Mouse (Mus musculus) megakaryocyte, embryonic 14.5 days (primary cell): ENCODE results near the gene Chl1. TPM values are rescaled to one million over a fixed set of nuclear protein-coding genes. Genes with fewer than 3 reads are reported as not detected.

Experiments used
- H3K27me3 ChIP-seq: replicated peaks from 2 replicates; pipeline ENCODE3; 2012; ENCODE audit warnings: inconsistent platforms
- H3K36me3 ChIP-seq: replicated peaks from 2 replicates; pipeline ENCODE3; 2012; ENCODE audit warnings: low read length, inconsistent platforms, mixed read lengths
- H3K4me1 ChIP-seq: 2 replicates; pipeline ENCODE4 v1.6.1; 2012; ENCODE audit warnings: inconsistent platforms
- H3K4me3 ChIP-seq: replicated peaks from 2 replicates; pipeline ENCODE3; 2012; ENCODE audit warnings: moderate library complexity, mild to moderate bottlenecking, inconsistent platforms
- H3K9me3 ChIP-seq: 2 replicates; pipeline ENCODE4 v1.6.1; 2012; ENCODE audit warnings: inconsistent platforms
- FLI1 ChIP-seq: IDR thresholded peaks from 2 replicates; pipeline ENCODE4 v1.6.1; 2012; ENCODE audit warnings: low read length, inconsistent platforms, mixed read lengths
- GATA1 ChIP-seq: IDR thresholded peaks from 3 replicates; pipeline ENCODE4 v1.6.1; 2012; ENCODE audit warnings: mixed read lengths, low read length, inconsistent platforms, borderline replicate concordance
- polyA plus RNA-seq: library from polyadenylated mRNA; stranded (reverse); fragments of >175 nt; gene quantifications from 2 replicates; pipeline ENCODE4 v1.2.3, GENCODE M21; 2012; ENCODE audit warnings: low replicate concordance; ENCODE audit not compliant: insufficient read depth

Gene Chl1
- polyA plus RNA-seq, 1 experiment: not detected

- Histone ChIP-seq H3K36me3 (no peaks in the 10 kb centered on the region), H3K27me3 (no peaks in the 10 kb centered on the region), H3K9me3 (no peaks in the 10 kb centered on the region), H3K4me3 (no peak overlapping the region), H3K4me1 (no peaks in the 10 kb centered on the region; the same call in 1 of the 2 replicates)
- no peak for TF ChIP-seq GATA1
- no peak for TF ChIP-seq FLI1
Observed at GRCm38 (mm10) chr6:103534027-103534426, 23.6 kb downstream of the Chl1 start.

DNA sequence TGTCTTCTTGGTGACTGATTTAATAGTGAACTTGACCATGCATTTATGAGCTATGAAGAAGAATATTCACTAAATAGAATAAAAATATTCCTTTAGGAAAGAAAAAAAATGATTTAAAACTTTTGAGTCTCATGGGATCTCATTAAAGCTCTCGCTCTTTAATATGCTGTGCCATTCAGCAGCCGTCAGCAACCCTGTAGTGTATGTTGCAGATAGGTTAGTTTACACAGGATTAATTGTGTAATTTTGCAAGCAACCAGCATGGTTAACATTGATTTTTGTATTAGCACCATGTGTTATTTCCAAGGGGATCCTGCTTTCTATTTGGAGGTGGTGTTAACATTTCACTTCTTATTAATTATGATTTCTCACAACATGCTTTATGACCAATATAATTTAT lies 32.2 kb downstream of the Chl1 start:
- TF ChIP-seq GATA1 (no peak), FLI1 (no peak)
- peaks cover 8% of the 10 kb centered on the region for H3K4me1 ChIP-seq
- no peaks in the 10 kb centered on the region for H3K9me3 ChIP-seq
- H3K4me3 ChIP-seq: no peak overlapping the region
- H3K27me3 ChIP-seq: no peaks in the 10 kb centered on the region
- no peaks in the 10 kb centered on the region for H3K36me3 ChIP-seq

DNA sequence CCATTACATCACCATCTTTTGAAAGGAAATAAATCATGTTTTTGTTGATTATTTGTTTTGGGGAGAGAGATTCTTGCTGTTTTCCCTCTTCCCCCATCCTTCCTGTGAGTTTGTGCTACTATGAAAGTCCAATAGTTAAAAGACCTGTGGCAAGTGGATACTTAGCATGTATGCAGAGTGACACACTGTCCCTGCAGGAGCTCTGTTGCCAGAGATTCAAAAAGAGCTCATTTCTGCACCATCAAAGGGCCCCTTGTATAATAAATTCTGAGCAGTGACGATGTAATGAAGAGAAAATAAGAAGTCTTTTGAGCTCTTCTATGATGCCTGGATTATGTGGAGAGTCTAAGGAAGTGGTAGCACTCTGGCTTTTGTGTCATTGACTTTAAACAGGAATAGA lies 33.4 kb downstream of the Chl1 start:
- Histone ChIP-seq H3K4me1 (peaks cover 8% of the 10 kb centered on the region), H3K36me3 (no peaks in the 10 kb centered on the region), H3K4me3 (no peak overlapping the region), H3K27me3 (no peaks in the 10 kb centered on the region), H3K9me3 (no peaks in the 10 kb centered on the region)
- TF ChIP-seq GATA1: no peak
- no peak for TF ChIP-seq FLI1

DNA sequence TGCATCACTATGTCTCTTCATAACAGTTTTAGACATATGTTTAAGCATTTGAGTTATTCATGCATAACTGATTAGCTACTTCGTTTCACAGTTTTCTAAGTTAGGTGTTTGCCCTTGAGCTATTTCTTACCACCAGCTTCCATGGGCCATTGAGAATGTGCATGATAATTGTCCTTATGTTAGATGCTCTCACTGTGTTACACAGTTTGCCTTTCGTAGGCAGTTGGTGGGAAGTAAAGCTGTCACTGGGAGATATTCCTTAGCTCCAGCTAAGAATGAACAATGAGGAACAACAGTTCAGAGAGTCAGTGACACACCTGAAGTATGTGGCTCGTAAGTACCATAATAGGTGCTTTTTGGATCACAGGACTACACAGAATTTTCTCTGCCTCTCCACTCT lies 35.9 kb downstream of the Chl1 start:
- peaks cover 4% of the 10 kb centered on the region for H3K4me1 ChIP-seq
- H3K4me3 ChIP-seq: no peak overlapping the region
- no peaks in the 10 kb centered on the region for H3K36me3 ChIP-seq
- no peaks in the 10 kb centered on the region for H3K27me3 ChIP-seq
- no peaks in the 10 kb centered on the region for H3K9me3 ChIP-seq
- TF ChIP-seq FLI1 (no peak), GATA1 (no peak)

DNA sequence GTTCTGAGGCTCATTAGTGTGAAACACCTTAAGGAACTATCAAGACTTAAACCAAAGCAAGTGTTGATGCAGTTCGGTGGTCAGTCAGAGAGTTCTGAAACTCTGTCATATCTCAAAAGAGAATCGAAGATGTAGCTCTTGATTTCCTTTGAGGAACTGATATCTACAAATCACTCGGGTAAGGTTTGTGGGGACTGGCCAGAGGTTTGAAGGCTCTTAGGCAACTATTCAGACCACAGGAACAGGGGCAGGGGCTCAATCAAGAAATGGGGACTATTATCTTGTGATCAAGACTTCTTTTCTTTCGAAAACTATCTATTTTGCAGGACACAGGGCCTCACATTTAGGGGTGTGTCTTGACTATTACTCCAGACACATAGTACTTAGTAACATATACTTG lies 39.5 kb downstream of the Chl1 start:
- no peak overlapping the region for H3K4me3 ChIP-seq

GRCm38 (mm10) chr6:103558037-103558893 lies 47.9 kb downstream of the Chl1 start:
- Histone ChIP-seq H3K9me3 (no peaks in the 10 kb centered on the region), H3K4me1 (peaks cover 7% of the 10 kb centered on the region), H3K36me3 (no peaks in the 10 kb centered on the region), H3K27me3 (no peaks in the 10 kb centered on the region), H3K4me3 (no peak overlapping the region)
- no peak for TF ChIP-seq GATA1
- TF ChIP-seq FLI1: no peak

More for the DNA sequence above, 39.5 kb downstream of the Chl1 start:
- Histone ChIP-seq H3K36me3 (no peaks in the 10 kb centered on the region), H3K9me3 (peaks cover 2% of the 10 kb centered on the region; the same call in 1 of the 2 replicates), H3K4me1 (no peaks in the 10 kb centered on the region), H3K27me3 (no peaks in the 10 kb centered on the region)
- TF ChIP-seq FLI1 (no peak), GATA1 (no peak)

DNA sequence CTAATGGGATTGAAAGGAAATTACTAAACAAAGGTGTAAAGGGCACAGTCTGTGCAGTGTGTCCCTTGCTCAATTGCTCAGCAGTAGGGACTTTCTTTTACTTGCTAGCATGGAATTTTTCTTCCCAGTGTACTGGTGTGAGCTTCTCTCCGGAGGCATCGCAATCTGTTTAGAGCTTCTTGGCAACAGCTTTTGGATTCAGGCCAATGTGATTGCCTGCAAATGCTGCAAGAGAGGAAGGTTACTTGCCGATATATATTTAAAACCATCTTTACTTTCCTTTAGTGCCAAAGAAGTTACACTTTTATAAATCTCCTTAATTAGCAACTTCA lies 48.5 kb downstream of the Chl1 start:
- Histone ChIP-seq H3K4me1 (peaks cover 7% of the 10 kb centered on the region), H3K36me3 (no peaks in the 10 kb centered on the region), H3K27me3 (no peaks in the 10 kb centered on the region), H3K4me3 (no peak overlapping the region), H3K9me3 (no peaks in the 10 kb centered on the region)
- TF ChIP-seq FLI1 (no peak), GATA1 (no peak)

- no peak for TF ChIP-seq FLI1
- no peak for TF ChIP-seq GATA1
- no peaks in the 10 kb centered on the region for H3K36me3 ChIP-seq
- no peaks in the 10 kb centered on the region for H3K27me3 ChIP-seq
- H3K4me3 ChIP-seq: no peak overlapping the region
- peaks cover 7% of the 10 kb centered on the region for H3K4me1 ChIP-seq
- H3K9me3 ChIP-seq: no peaks in the 10 kb centered on the region
Observed at GRCm38 (mm10) chr6:103559344-103559743, 49.0 kb downstream of the Chl1 start.

- no peaks in the 10 kb centered on the region for H3K27me3 ChIP-seq
- TF ChIP-seq GATA1: no peak
- TF ChIP-seq FLI1: no peak
Observed at GRCm38 (mm10) chr6:103564811-103565210, 54.4 kb downstream of the Chl1 start.

DNA sequence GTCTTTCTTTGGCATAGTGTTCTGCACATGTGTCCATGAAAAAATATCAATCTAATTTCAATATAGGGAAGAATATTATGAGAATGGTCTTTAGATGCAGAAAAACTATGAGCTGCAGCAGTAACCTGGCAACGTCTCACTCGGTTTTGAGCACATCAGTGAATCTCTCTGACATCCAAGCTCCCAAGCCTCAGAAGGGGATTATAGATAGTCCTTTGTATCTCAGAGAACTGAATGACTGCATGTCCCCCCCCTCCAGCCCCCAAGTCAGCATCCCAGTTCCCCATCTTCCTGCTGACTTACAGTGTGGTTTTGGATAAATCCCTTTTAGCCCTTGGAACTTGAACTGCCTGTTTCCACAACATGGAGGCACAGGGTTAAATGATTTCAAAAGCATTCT lies 56.9 kb downstream of the Chl1 start:
- Histone ChIP-seq H3K9me3 (no peaks in the 10 kb centered on the region), H3K36me3 (no peaks in the 10 kb centered on the region), H3K4me3 (no peak overlapping the region), H3K27me3 (no peaks in the 10 kb centered on the region), H3K4me1 (no peaks in the 10 kb centered on the region)
- TF ChIP-seq GATA1 (no peak), FLI1 (no peak)

More at GRCm38 (mm10) chr6:103564811-103565210, 54.4 kb downstream of the Chl1 start:
- H3K36me3 ChIP-seq: no peaks in the 10 kb centered on the region
- no peak overlapping the region for H3K4me3 ChIP-seq
- no peaks in the 10 kb centered on the region for H3K4me1 ChIP-seq
- no peaks in the 10 kb centered on the region for H3K9me3 ChIP-seq
